Mouse (Mus musculus) cerebellum, adult 11 months (tissue): Measurements from ENCODE around the gene Ccdc83.

ENCODE experiments used
- DNase-seq: peaks from one replicate; pipeline ENCODE4 v3.0.0; 2022

The Ccdc83 gene

DNA sequence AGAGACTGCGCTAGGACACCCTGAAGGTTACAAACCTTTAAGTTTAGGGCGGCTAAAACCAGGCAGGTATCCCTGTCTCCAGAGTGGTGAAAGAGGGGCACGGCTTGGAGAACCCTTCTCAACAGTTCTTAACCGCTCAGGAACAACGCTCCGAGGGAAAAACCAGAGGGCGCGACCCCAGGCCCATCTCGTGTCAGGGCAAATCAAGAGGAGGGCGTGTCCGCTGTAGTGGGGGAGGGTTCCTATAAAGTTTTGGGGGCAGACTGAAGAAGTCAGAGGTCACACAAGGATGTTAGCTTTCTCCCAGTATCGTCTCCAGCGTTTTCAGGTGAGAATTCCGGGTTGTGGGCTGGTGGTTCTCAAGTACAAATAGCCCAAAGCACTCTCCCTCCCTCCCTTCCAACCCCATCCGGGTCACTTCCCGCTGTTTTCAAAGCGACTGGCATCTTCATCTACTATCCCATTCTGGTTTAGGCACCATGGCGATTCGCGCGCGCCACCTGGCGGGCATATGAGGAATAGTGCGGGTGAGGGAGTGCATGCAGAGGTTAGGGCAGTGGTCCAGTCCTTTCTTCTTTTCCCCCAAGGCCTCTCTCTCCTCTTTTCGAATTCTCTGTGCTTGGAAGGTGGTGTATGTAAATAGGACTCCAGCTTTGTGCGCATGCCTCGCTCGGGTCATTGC lies at the start of gene Ccdc83:
Gene Ccdc83, minus strand, starts transcription at position 489 of the 682 bp plus-strand sequence.
- DNase-seq, result peak; percentile 67

DNA sequence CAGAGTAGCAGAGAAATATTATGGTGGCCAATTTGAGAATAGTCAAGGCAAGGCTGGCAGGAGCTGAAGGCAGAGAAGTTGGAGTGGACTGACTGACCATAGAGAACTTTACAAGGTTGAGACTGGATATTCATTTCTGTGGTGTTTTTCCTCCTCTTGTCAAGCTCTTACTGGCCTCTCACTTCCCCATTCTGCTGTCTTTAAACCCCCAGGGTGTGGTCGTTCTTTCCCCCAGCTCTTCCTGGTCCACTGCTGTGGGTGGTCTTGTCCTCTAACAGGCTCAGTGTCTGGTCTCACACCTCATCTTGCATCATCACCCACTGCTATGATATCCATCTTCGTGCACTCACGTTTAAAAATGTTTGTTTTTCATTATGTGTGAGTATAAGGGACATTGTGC lies 47.8 kb upstream of the Ccdc83 start:
- no peak for DNase-seq

DNA sequence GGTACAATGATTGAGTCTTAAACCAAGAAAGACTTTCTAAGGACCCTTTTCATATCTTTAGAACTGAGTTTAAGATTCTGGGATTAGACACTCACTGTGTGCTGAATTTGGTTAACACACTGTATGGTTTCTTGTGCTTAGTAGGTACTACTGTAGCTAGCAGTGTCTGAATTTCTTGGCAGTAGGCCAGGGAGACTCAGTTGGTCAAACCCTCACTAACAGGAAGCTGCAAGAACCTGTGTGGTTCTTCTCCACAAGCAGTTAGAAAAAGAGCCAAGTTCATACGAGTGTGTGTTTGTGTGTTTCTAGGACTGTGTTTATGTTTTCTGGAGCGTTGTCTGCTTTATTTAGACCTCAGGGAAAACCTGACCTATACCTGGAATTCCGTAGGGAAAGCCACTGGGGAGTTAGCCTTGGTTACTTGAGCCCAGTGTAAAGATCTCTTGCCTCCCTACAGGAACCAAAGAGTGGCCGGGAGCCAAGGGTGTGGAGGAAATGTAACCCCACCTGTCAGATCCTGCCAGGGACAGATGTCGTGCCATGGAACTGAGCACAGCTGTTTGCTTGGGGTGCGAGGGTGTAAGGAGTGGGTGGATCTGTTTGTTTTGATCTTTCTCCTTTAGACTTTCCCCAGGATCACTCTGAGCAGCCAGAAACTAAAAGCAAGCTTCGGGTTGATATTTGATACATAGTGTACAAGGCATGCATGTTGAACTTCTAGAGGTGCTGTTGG lies 46.7 kb upstream of the Ccdc83 start:
- DNase-seq, result no peak

DNA sequence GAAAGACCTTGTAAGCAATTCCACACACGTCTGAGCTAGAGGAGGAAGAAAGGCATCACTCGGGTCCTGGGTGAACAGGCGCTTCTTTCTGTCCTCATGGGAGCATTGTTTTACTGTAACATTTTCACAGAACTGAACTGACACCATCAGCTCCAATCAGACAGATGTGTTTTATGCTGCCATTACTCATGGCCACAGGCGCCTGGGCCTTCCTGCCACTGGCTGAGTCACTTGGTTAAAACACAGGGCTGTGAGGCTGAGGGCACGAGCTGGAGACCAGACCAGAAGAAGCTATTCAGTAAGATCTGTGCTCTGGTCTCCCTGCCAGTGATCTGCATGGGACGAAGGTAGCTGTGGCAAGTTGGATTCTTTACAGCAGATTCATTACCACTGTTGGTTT lies 42.4 kb upstream of the Ccdc83 start:
- no peak for DNase-seq

DNA sequence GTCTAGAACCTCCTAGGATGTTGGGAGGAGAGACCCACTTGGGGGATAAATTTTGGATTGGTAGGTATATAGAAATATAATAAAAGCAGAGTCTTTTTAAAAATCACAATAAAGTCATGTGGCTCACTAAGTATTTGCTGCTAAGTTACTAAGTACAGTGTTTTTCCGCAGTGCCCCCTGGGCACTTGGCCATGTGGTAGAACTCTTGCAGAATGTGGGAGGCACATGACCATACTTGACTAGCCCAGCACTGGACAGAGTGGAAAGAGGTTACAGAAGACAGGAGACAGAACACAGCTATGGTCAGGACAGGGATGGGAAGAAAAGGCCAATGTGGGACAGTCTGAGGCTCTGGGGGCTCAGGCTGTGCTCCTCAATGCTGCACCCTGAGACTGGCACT lies 41.4 kb upstream of the Ccdc83 start:
- no peak for DNase-seq

DNA sequence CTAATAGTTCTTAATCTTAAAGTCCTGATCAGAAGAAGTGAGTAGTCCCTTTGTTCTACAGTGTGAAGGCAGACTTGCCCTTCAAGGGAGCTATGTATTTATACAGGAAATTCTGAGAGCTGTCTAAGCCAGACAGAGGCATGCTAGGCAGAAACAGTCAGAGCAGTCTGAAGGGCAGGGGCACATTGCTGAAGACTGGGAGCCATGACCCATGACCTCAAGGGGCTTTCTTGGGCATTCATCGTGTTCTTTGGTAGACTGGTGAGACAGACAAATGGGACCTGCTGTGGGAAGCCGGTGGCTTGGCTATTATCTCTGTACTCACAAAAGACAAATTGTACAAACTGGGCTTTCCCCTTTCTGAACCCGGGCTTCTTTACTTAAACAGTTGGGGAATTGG lies 40.5 kb upstream of the Ccdc83 start:
- DNase-seq, result no peak

DNA sequence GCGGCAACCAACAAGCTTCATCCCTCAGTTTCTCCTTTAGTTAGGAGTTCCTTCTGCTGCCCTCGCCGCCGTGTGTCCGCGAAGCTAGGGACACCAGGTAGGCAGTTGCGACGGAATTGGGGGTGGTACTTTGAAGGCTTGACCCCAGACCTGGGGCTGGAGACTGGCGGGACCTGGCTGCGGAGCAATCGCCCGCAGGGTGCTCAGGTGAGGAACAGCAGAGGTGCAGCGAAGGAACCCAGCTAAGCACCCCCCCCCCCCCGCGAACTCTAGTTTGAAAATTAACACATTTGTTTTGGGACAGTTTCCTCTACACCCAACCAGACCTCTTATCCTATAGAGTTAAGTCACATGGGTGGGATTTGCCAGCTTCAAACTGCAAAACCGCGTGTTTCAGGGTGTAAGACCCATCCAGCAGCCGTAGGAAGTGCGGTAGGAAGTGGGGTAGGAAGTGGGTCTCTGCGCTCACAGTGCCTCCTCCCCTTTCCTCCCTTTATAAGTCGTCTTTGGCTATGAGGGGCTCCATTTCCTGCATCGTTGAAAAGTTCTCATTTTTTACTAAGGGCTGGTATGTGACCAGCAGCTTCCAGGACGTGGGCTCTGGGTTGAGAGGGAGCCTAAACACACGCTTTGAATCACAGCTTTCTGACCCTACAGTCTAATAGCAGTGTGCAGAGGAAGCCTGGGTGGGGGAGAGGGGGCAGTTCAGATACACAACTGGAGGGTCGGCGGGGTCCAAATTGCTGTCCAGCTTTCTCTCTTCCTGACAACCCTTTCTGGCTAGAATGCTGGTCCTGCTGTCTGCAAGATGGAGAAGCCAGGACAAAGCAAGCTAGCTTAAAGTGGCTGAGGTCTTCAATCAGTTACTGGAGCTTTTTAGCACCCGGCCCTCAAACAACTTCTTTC lies 37.3 kb upstream of the Ccdc83 start:
- no peak for DNase-seq

DNA sequence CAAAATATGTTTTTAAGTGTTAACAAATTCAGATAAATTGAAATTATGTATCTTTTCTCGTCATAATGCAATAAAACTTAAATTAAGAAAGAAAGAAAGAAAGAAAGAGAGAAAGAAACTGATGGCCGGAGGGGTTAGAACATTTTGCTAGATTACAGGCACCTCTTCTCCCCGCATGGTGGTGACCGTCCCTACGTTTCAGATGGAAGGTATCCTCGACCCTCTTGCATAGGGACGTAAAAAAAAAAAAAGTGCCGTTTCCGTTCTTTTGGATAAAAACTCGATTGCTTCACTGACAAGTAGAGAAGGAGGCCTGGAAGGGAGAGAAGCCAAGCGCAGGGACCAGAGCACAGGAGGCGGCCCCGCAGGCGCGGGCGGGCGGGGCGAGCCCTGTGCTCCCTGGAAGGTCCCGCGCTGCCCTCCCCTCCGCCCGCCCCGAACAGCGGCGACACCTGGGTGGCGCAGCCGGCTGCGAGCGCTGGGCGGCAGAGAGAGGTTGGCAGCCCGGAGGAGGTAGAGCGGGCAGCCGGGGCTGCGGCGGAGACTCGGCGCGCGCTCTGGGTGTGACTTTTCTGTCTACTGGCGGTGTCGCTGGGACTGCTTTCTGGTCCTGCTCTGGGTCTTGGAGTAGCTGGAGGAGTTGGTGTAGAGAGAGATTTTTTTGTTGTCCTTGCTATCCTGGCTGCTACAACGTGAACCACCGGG lies 36.5 kb upstream of the Ccdc83 start, which contains the start of gene Sytl2:
Gene Sytl2, plus strand, starts transcription at position 311 of the 705 bp plus-strand sequence.
- peak; percentile 33 for DNase-seq

DNA sequence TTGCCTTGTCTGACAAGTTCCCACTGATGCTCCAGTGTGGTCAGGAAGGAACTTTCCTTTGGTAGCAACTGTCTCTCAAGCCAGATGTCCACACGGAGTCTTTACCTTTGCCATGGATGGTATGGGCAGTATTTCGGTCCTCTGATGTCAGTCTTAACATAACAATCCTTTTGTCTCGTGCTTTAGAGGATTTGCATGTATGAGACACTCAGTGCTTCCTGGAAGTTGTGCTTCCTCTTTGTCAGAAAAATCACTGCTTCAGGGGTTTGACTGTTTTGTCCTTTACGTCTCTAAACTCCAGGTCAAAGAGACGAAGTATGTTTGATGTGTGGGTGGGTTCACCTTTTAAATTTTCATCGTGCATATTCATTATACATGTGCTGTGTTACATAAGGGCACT lies 26.3 kb upstream of the Ccdc83 start:
- no peak for DNase-seq

DNA sequence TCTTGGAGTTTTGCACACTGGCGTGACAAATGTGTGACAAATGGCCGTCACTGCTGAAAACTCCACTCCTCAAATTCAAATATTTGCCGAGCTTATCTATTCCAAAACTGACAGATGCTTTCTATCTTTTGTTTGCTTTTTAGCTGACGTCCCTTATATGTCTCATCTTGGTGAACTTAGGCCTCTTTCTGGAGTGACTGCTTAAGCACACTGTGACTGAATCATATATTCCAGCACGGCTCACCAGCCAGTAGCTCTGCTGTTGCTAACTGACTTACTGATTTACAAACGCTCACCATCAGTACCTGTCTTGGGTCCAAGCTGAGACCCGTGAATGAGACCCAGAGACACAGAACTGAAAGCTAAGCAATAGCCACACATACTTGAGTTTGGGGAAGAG lies 19.2 kb upstream of the Ccdc83 start:
- no peak for DNase-seq

DNA sequence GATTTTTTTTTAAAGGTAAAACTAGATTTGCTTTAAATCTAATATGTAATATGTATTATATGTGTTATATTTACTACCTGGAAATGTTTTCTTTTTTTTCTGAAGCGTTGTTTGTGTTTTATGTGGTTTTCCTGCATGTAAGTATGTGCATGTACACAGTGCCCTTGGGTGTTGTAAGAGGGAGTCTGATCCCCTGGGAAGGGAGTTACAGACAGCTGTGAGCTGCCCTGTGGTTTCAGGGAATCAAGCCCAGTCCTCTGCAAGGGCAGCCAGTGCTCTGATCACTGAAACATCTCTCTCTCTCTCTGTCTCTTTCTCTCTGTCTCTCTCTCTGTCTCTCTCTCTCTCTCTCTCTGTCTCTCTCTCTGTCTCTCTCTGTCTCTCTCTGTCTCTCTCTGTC lies 17.2 kb upstream of the Ccdc83 start:
- no peak for DNase-seq

DNA sequence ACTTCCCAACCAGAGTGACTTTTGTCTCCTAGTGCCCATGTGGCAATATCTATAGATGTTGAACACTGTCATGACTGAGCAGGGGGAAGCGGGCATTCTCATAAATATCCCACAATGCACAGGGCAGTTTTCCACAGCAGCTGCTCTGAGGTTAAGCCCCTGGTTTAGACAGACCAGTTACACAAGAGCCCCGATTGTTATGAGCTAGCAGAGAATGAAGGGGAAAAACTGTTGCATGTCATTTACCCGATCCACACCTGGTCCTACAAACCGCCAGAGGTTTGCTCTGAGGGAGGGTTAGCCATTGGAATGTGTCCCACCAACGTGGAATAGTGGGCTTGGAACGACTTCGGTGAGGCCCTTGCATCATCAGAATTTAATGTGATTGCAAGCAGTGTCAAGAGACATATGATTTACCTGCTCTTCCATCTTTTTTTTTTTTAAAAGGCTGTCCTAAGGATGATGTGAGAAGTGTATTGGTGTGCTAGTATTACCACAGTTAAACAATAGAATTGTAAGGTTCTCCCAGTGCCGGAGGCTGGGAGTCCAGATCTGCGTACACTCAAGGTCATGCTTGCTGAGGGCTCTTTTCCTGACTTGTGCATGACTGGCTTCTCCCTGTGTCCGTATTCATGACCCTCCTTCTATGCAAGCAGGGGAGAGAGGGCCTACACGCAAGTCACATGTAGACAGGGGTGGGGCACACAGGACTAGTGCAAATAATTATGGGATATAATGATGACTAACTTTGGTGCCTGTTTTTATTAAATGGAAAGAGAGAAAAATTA lies 16.4 kb upstream of the Ccdc83 start:
- DNase-seq, result no peak

DNA sequence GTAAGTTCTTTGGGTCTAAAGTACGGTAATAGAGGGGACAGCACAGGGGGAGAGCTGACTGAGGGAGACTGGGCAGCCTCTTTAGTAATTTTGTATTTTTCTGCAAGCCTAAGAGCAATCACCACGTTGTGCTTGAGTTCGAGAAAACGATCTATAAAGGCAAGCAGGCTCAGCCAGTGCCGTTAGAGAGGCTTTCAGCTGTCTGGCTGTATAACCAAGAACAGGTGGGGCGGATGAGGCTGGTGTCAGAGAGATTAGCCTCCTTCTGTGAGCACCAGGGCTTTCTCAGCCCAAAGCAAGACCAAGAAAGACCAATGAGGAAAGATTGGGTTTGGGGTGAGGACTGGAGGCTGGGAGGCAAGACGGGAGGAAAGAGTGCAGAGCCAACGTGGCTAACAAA lies 15.3 kb upstream of the Ccdc83 start:
- DNase-seq, result no peak

DNA sequence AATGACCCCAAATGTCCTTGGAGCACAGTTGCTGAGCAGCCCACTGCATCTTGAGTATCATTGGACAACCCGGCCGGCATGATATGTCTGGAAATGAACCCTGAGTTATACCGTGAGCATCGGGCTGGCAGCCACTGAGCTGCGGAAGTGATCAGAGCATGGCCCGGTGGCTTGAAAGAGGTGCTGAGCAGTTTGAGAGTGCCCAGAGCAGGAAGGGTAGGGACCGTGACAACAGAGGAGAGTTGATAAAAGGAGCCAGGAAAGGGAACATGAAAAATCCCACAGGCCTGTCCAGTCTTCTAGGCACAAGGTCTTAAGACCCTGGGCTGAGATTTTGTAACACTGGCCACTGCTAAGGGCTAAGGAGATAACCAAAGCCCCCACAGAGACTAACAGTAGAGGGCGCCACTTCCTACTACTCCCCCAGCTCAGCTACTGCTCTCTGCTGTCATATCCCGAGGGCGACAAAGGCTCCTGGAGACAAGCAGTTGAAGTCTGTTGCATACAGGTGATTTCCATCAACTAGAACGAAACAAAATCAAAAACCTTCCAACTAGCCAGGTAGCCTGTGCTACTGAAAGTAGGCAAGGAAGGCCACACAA lies 14.8 kb upstream of the Ccdc83 start:
- DNase-seq, result no peak

DNA sequence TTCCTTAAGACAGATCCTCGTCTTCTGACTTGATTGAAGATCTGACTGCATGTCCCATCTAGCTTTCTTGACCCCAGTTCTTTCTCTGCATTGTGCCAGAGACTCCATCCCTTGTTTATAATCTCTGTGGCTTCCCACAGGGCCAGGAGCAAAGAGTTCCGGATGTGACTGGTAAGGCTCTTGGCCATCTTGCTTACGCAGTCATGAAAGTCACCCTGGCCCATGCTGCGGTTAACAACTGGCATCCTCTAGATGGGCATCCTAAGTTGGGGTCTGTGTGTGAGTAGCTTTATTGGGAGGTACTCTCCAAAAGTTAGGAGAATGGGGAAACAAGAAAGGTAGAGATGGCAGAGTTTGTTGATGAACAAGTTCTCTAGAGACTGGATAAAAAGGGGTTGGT lies 13.6 kb upstream of the Ccdc83 start:
- no peak for DNase-seq

DNA sequence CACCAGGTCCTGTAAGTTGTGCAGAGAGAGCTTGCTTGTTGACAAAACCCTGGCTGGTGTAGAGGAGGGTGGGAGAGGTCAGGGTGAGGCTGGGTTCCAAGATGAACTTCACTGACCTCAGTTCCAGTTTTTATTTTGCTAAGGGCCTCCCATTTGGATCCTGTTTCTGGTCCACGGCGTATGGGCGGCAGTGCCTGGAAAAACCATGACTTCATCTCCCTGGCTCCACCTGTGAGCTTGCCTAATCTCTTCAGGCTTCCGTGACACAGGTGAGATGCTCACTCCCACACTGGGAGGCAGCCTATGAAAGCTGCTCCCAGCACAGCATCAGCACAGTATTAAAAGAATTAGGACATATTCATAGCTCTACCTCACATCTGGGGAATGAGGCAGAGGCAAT lies 12.2 kb upstream of the Ccdc83 start:
- no peak for DNase-seq

DNA sequence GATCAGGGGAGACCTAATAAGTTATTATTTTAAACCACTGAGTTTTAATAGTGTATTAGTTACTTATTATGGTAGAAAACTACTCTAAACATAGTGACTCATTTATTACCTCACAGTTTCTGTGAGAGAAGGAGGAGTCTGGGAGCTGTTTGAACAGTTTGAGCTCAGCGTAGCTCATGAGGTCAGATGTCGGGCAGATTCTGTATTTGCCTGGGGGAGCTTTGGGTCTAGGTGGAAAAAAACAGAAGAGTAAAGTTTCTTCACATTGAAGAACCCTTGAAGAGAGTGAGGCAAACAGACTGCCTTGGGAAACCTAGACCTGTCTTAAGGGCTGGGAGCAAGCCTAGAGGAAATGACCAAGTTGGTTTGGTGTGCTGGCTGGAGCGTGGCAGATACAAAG lies 11.7 kb upstream of the Ccdc83 start:
- no peak for DNase-seq

DNA sequence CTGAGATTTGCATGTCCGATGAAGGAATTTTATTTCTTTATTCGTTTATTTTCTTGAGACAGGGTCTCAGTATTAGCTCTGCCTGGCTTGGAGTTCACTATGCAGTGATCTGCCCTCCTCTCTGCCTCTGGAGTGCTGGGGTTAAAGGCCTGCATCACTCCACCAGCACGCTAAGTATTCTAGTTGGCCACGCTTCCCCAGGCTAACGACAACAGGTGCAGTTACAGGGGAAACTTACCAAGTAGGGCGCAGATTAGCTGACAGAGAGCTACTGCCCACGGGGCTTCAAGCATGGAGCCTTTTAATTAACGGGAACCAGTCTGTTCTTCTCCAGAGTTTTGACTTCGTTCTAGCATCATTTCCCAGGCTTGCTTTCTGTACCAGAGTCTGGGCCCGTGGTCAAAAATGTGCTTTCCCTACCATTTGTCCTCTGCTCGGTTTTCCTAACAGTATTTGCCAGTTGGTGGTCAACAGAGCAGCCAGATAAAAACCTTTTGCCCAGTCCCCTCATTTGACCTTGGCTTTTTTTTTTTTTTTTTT lies 9.1 kb upstream of the Ccdc83 start:
- DNase-seq, result no peak

DNA sequence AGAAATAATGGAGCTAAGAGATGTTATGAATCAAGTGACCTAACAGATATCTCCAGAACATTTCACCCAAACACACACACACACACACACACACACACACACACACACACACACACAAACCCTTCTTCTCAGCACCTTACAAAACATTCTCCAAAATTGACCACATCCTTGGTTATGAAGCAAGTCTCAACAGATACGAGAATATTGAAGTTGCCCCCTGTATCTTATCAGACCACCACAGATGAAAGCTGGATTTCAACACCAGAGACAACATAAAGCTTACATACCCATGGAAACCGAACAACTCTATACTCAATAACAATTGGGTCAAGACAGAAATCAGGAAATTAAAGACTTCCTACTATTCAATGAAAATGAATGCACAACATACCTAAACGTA lies 4.6 kb upstream of the Ccdc83 start:
- no peak for DNase-seq

DNA sequence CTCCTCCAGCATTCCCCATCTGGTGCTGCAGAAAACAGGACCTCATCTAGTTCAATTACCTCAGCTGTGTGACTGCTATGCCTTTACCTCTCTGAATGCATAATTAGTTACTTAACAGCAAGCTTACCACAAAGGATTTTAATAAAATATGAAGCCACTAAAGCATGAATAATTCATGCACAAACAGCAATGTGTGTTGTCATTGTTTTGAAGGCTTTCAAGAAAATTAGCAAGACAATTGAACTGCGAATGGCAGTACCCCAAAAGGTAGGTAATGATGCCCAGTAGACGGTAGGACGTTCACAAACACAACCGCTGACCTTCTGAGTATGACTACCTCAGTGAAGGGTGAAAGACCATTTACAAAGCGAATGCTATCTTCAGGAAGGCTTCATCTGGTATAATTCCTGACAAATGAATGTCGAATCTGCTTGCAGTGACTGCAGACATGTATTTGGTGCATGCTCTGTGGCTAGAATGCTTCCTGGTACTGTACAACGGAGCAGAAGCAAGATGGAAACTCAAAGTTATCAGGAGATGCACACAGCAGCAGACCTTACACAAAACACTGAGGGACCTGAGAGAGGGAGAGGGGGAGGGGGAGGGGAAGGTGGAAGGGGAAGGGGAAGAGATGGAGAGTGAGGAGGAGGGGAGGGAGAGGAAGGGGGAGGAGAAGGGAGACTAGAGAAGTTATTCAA lies 3.5 kb downstream of the Ccdc83 start:
- DNase-seq, result no peak

DNA sequence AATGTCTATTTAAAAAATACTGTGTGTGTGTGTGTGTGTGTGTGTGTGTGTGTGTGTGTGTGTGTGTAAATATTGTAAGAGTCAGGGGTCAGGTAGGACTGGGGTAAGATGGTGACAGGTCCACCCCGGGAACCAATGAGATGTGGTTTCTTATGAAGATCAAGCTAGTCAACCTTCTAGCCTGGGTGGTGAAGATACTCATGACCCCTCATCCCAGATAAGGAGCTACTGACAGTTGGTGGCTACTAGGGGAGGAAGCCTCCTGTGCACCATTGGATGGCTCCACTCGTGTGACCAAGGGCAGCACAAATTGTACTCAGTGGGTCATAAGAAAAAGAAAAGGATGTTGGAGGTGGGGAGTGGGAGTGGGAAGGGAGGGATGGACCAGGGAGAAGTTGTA lies 5.7 kb downstream of the Ccdc83 start:
- DNase-seq, result no peak
